Mouse (Mus musculus): ENCODE results near the gene Xpo6.

GRCm38 (mm10) chr7:126232345-126233071, 32.2 kb upstream of the Xpo6 start:
- TF ChIP-seq GATA1 (IDR thresholded peaks at IDR 0.05; ENCODE audit: borderline replicate concordance, low read length), result no peak
- no peak for TF ChIP-seq FLI1 (IDR thresholded peaks at IDR 0.05; ENCODE audit: low read length)
